Mouse (Mus musculus) thymus, postnatal 4 days (tissue): ENCODE measurements around the gene Gm20772.
"Not testable (repeated sequence)": the region's sequence is repeated elsewhere in the genome, so short reads cannot be mapped to it uniquely, and the experiment has no call there.

ENCODE experiments used
- DNase-seq: peaks from one replicate; pipeline ENCODE4 v3.0.0; 2021

The Gm20772 gene

GRCm38 (mm10) chrY:17874441-17874840, at the start of gene Gm20772, which contains the start of gene Gm20831:
TSS of gene Gm20772 (plus strand) at chrY:17874741.
TSS of gene Gm20831 (plus strand) at chrY:17874741.
- not testable (repeated sequence) for DNase-seq

GRCm38 (mm10) chrY:17846166-17846565, 28.4 kb upstream of the Gm20772 start, which contains the start of gene Gm21904:
TSS of gene Gm21904 (minus strand) at chrY:17846266.
- not testable (repeated sequence) for DNase-seq
